Mouse (Mus musculus): ENCODE data around the gene 1700019N19Rik. TPM values are rescaled to one million over a fixed set of nuclear protein-coding genes. Genes with fewer than 3 reads are reported as not detected.

Gene 1700019N19Rik
- total RNA-seq, 1 experiment from 2014 or later = not detected

DNA sequence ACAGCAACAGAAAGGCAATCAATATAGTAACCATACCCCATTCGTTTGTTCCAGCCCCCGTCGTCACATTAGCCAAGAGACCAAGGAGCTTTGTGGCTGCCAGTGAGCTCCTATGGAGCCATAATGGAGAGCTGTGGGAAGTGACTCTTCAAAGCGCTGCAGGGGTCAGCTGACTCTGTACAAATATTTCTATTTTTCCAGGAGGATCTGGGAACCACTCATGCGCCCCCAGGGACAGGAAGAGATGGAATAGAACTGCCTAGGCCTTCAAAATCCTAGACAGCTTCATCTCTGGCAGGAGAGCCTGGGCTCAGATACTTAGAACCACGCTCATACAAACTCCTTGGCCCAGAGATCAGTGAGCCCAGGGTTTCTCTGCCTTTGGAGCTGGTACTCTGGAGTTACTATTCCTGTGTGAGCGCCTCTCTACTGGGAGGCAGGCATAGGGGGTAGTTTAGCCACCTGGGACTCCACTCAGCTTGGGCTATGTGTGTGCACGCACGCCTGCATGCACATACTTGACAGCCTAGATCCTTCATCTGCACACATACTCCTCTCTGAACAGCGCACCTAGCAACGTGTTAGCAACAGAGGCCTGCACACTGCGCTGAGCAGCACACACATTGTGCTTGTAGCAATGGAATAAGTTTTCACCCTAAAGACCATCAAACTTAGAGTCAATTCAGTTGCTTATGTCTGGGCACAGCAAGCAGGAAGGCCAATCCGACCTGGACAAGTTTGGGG, 21.1 kb upstream of the 1700019N19Rik start:
- ATAC-seq (replicated peaks; ENCODE audit: insufficient number of reproducible peaks, low FRiP score, low TSS enrichment, poor library complexity, severe bottlenecking) = no peak

DNA sequence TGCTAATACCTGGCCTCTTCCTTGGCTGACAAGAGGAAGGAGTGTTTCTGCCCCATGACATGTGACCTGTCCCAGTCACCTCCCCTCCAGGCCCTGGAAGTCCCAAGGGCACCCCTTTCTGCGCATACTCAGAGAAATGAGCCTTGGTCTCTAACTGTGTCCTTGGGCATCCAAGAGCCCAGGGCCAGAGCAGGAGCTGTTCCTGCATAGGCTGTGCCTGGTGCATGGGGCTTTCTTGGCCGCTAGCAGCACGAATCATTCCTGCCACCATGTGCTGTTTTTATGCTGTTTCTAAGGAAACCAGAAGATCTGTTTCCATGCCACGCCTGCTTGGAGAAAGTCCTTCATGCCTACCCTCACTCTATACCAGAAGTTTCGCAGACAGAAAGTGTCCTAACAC, 16.3 kb upstream of the 1700019N19Rik start:
- no peak for ATAC-seq (replicated peaks; ENCODE audit: insufficient number of reproducible peaks, low FRiP score, low TSS enrichment, poor library complexity, severe bottlenecking)

- ATAC-seq (replicated peaks; ENCODE audit: insufficient number of reproducible peaks, low FRiP score, low TSS enrichment, poor library complexity, severe bottlenecking) = no peak
Measured at GRCm38 (mm10) chr19:58808864-58809263, 14.6 kb upstream of the 1700019N19Rik start.

DNA sequence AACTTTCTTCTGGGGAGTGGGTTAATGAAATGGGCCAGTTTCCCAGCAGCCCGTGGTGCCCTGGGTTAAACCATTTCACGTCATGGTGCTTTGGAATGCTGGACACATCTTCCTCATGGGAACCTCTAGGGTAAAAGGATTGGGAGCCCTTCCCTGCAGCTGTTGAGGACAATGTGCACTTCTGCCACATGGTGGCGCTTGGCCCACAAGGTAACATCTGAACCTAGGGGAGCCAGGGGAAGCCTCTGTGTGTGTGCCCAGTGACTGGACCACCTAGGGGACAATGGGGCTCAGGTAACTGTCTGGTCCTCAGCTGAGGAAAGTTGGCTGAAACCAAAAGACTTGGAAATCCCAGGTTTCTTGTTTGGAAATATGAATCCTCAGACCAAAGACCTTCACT, 12.1 kb upstream of the 1700019N19Rik start:
- no peak for ATAC-seq (replicated peaks; ENCODE audit: insufficient number of reproducible peaks, low FRiP score, low TSS enrichment, poor library complexity, severe bottlenecking)

DNA sequence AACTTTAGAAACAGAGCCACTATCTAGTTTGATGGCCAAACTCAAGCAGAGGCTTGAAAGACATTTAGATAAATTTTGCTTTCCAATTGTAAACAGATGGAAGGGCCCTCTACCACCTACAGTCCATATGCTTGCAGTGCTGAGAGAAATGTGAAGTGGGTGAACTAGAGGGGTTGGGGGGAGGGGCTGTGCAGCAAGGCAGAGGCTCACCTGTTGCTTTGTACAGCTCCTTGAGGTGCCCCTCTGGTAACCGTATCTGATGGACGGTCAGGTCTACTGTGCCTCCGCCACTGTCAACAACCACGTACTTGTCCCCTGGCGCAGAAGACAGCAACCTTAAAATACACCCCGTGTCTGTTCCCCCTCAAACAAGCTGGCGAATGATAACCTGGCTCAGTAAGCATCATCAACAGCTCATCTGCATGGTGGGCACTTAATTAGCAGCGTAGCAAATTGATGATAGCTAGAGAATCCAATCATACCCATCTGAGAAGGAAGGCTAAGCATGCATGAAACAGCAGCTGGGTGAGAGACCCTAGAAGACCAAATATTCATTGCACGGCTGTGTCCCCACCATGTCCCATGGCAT, 11.0 kb upstream of the 1700019N19Rik start:
- no peak for ATAC-seq (replicated peaks; ENCODE audit: insufficient number of reproducible peaks, low FRiP score, low TSS enrichment, poor library complexity, severe bottlenecking)

DNA sequence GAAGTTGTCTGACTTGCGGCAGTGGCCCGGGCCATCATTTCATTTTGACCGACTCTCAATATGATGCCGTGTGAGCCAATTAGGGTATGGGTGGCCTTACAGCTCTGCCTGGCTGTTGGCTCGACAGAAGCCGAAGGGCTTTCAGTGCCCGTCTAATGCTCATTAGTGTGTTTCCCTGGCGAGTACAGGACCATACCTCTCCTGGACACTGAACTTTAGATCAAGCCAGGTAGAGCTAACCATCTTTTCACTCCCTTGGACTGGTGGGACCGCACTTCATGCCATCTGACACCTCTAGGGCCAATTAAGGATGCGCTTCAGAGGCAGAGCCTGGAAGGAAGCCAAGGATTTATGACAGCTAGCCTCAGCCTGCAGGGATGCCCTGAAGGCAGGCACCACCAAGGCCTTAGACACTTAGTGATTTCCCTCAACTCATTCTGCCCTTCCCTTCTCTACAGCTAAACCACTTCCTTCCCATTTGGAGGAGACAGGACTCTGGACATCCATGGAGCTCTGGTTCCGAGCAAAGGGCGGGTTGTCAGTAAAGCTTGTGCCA, 931 bp upstream of the 1700019N19Rik start:
- no peak for ATAC-seq (replicated peaks; ENCODE audit: insufficient number of reproducible peaks, low FRiP score, low TSS enrichment, poor library complexity, severe bottlenecking)

DNA sequence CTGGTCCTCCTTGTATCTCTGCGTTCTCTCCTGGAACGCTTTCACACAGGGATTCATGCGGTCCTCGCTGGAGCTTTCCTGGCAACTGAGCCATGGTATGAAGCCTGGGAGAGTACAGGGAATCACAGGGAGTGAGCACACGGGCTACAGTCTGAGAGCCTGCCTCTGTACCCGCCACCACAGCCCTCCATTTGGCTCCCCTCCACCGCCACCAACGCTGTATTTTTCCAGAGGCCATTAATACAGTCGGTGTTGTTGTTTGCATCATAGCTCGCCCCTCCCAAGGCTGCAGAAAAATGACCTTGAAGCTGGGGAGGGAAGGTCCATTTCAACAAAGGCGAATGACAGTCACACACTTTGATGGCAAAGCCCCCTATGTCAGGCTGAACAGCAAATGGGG, 5.1 kb downstream of the 1700019N19Rik start:
- no peak for ATAC-seq (replicated peaks; ENCODE audit: insufficient number of reproducible peaks, low FRiP score, low TSS enrichment, poor library complexity, severe bottlenecking)

DNA sequence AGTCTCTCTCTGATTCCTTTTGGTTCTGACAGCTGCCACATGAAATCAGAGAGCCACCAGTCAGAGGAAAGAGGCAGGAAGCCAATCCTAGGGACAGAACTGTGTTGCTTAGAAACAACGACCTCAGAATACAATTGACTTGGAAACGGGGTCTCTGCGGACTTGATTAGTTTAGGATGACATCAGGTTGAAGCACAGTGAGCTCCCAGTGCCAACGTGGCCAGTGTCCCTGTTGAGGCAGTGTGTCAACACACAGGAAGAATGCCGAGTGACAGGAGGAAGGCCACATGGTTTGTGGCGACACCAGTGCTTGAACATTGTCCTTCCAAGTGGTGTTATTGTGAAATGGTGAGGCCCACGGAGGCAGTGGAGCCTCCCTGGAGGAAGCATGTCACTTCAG, 10.3 kb downstream of the 1700019N19Rik start:
- ATAC-seq (replicated peaks; ENCODE audit: insufficient number of reproducible peaks, low FRiP score, low TSS enrichment, poor library complexity, severe bottlenecking) = no peak

GRCm38 (mm10) chr19:58781566-58781965, 12.7 kb downstream of the 1700019N19Rik start:
- ATAC-seq (replicated peaks; ENCODE audit: insufficient number of reproducible peaks, low FRiP score, low TSS enrichment, poor library complexity, severe bottlenecking) = no peak

- no peak for ATAC-seq (replicated peaks; ENCODE audit: insufficient number of reproducible peaks, low FRiP score, low TSS enrichment, poor library complexity, severe bottlenecking)
Measured at GRCm38 (mm10) chr19:58776461-58776860, 17.8 kb downstream of the 1700019N19Rik start.

DNA sequence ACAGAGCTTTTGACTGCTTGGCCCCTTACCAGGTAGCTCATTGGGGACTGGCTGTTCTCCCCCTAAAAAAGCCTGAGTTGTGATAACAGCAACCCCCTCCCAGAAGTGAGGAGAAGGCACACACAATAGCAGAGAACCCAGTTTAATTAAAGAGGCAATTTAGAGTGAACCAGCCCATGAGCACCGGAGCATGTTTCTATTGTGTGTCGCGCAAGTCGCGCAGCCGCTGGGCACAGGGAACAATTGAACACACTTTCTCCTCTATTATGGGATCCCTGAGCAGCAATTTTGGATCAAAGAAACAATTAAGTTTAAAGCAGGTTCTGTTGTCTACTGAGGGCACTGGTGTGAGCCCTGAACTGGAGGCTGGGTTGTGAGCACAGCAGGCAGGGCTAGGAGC, 26.9 kb downstream of the 1700019N19Rik start:
- no peak for ATAC-seq (replicated peaks; ENCODE audit: insufficient number of reproducible peaks, low FRiP score, low TSS enrichment, poor library complexity, severe bottlenecking)

GRCm38 (mm10) chr19:58762848-58763541, 31.3 kb downstream of the 1700019N19Rik start:
- ATAC-seq (replicated peaks; ENCODE audit: insufficient number of reproducible peaks, low FRiP score, low TSS enrichment, poor library complexity, severe bottlenecking) = no peak

DNA sequence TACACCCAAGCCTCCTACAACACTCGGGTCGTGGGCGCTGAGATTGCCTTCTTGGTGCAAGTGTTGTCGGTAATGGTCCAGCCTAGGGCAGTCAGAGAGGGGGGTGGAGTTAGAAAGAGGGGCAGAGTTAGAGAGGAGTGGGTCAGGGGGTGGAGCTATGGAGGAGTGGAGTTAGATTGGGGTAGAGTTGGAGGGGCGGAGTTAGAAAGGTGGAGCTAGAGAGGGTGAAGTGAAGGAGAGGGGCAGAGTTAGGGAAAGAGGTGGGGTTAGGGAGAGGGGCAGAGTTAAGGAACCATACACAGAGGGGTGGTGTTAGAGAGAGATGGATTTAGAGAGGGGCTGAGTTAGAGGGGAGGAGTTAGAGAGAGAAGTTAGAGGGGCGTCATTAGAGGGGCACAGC, 31.9 kb downstream of the 1700019N19Rik start:
- no peak for ATAC-seq (replicated peaks; ENCODE audit: insufficient number of reproducible peaks, low FRiP score, low TSS enrichment, poor library complexity, severe bottlenecking)

GRCm38 (mm10) chr19:58759423-58759822, 34.8 kb downstream of the 1700019N19Rik start, which contains the start of gene Pnliprp2:
Gene Pnliprp2, plus strand, starts transcription at chr19:58759719.
- ATAC-seq (replicated peaks; ENCODE audit: insufficient number of reproducible peaks, low FRiP score, low TSS enrichment, poor library complexity, severe bottlenecking) = no peak

DNA sequence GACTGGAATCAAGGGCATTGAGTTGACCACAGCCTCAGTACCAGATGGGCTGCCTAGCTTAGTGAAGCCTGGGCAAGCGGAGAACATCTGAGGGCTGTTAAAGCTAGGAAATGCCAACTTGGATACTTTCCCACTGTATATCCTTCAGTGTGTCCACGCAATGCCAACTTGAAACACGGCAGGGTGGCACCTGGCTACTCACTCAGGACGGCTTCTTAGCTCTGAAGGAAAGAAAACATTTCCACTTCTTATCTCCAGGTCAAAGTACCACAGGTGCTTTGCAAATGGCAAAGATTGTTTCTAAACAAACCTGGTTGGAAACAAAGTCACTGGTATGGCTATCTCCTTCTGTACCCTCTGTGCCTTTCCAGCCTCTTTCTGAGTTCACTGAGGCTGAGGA, 35.4 kb downstream of the 1700019N19Rik start:
- ATAC-seq (replicated peaks; ENCODE audit: insufficient number of reproducible peaks, low FRiP score, low TSS enrichment, poor library complexity, severe bottlenecking) = no peak

GRCm38 (mm10) chr19:58751504-58751903, 42.8 kb downstream of the 1700019N19Rik start:
- ATAC-seq (replicated peaks; ENCODE audit: insufficient number of reproducible peaks, low FRiP score, low TSS enrichment, poor library complexity, severe bottlenecking) = no peak

DNA sequence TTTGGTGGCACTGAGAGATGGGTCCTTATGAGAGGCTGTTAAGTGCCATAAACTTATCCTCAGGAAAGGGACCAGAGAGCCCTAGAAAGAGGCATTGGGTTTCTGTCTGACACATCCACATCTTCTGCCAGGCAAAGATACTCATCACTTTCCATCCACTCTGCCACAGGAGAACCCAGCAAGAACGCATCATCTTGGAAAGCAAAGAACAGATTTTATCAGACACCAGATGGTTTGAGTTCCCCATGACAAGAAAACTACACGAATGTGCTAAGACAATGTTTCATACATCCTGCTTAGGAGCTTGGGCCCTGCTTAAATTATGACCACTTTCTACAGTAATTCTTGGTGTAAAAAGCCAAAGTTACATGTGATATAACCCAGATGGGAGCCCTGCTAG, 43.4 kb downstream of the 1700019N19Rik start:
- ATAC-seq (replicated peaks; ENCODE audit: insufficient number of reproducible peaks, low FRiP score, low TSS enrichment, poor library complexity, severe bottlenecking) = no peak

DNA sequence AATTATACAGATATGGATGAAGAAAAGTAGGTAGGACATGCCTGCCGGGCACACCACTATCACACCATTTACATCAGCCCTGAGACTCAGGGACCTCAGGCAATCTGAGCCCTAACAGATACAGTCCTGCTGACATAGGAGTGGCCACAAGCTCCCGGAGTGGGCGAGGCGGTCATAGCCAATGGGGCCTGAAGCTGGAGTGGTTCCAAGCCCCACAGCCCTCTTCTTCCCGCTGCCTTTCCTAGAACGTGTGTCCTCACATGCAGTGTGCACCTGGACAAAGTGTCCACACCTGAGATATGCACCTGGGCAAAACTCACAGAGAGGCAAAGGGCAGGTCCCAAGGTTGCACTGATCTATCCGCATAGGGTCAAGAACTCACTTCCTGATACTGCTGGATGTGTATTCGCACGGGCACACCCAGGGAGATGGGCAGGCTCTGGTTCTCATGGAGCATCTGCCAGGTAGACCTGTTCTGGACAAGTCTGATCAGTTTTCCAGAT, 46.7 kb downstream of the 1700019N19Rik start:
- ATAC-seq (replicated peaks; ENCODE audit: insufficient number of reproducible peaks, low FRiP score, low TSS enrichment, poor library complexity, severe bottlenecking) = no peak

- ATAC-seq (replicated peaks; ENCODE audit: insufficient number of reproducible peaks, low FRiP score, low TSS enrichment, poor library complexity, severe bottlenecking) = no peak
Measured at GRCm38 (mm10) chr19:58743736-58744135, 50.5 kb downstream of the 1700019N19Rik start.

All from monocyte, adult 5-6 weeks (primary cell).